Mouse (Mus musculus): Measurements from ENCODE around the gene Cdipt. TPM values are rescaled to one million over a fixed set of nuclear protein-coding genes. Genes with fewer than 3 reads are reported as not detected.

Gene Cdipt
- polyA plus RNA-seq (2012; rRNA removed) = 126 and 133 TPM in 2 replicates

DNA sequence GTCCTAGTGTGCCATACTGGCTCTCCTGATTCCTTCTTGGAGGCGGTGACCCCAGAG is at the start of gene Cdipt:
Cdipt (plus strand) TSS at position 22 of the 57 bp plus-strand sequence.

GRCm38 (mm10) chr7:126928384-126929037 is 47.2 kb upstream of the Cdipt start, which contains the start of gene Kctd13:
TSS of gene Kctd13 (plus strand) at chr7:126928879.

GRCm38 (mm10) chr7:126949403-126949792 is 26.3 kb upstream of the Cdipt start, which contains the start of gene Asphd1:
TSS of gene Asphd1 (minus strand) at chr7:126949582.

DNA sequence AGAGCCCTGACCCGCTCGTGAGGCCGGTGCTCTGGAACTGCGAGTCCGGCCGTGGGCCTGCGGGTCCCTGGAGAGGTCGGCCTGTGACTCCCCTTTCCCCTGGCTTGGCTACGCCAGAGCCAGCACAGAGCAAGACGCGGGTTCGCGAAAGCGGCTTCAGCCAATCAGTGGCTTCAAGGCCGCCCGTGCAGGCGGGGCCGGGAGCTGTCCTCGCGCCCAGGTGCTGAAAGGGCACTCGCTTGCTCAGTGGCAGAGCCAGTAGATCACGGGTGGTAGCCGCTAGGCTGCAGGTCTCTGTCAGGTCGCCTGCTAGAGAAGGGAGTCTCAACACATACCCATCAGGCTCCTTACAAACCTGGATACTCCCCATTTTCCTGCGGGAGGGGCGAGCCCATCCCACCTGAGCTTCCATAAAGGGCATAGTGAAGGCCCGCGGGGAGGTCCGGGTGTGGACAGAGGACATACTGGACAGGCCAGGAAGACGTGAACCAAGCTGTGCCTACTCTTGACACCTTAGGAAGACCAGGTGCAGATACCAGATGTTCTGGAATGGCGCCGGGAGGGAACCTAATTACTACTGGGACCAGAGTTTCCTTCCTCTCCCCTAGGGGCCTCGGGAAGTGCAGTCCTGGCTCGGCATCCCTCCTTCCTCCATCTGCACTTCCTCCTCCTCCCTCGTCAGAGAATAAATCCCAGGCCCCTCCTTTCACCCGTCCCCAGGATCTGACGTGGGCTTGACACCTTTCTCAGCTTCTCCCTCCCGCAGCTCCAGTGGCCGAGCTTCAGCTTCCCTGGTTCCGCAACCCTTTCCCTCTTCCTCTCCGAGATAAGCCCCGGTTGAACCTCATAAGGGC is 25.7 kb upstream of the Cdipt start, which contains the start of gene Sez6l2:
Sez6l2 (plus strand) TSS at position 771 of the 854 bp plus-strand sequence.

GRCm38 (mm10) chr7:126975950-126976866 is 494 bp downstream of the Cdipt start, which contains the start of gene Cdiptos:
TSS of gene Cdiptos (minus strand) at chr7:126976098.

DNA sequence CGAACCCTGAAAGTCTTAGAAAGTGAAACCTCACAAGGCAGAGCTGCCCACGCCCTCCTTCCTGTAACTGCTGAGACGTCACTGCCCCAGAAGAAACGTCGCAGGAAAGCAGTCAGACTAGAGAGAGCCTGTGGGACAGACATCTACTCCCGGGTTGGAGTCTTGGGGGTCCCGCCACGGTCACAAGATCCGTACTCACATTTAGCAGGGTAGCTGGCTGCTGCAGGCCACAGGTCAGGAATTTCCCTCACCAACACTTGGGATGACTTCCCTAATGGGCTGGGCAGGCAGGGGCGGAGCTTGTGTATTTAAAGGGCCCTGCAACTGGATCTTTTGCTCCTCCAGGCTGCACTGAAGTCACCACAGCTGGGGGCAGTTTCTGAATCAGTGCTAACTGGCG is 38.6 kb downstream of the Cdipt start, which contains the start of gene Mvp:
Mvp (minus strand) TSS at position 302 of the 400 bp plus-strand sequence.

DNA sequence TGATC is 40.6 kb downstream of the Cdipt start, which contains the start of gene Pagr1b:
Pagr1b (minus strand) TSS at position 4 of the 5 bp plus-strand sequence.

DNA sequence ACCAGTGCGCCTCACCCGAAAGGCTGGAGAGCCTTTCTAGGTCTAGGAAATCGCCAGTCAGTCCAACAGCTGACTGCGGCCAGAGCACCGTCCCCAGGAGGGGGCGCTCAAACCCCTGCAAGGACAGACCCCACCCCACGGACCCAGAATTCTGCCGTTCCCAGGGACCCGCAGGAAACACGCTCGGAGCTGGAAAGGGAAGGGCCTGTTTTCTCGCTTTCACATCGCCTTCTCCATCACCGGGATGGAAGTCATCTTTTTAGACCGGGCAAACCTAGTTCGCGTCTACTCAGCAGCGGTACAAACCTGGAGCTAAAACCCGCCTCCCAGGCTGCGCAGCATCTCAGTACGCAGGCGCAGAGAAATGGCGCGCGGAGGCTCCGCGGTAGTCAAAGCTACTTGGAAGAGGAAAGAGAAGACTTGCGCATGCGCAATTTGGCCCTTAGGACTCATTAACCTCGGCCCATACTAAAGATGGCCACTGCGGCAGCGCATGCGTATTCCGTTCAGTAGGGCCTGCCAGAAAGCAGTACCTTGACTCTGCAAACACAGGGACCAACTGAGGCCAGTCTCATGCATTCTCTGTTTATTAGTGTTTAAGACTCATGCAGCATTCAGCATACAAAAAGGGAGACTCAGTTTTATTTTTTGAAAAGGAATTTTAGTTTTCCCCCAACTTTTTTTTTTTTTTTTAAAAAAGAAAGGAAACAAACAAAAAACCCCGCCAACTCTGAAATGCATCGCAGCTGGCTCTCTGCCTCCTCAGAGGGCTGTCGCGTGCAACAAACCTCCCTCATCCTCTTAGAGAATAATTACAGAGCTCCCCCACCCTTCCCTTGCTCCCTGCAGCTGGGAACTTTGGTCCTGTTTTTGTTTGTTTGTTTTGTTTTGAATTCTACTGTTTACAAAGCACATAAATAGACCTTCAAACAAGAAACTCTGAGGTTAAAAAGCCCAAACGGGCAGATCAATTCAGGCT is 41.5 kb downstream of the Cdipt start, which contains the start of gene Pagr1a:
Pagr1a (minus strand) TSS at position 382 of the 979 bp plus-strand sequence.

GRCm38 (mm10) chr7:127020901-127021562 is 45.3 kb downstream of the Cdipt start, which contains the start of the genes Gm42742 and Prrt2:
TSS of gene Gm42742 (minus strand) at chr7:127021097.
TSS of gene Prrt2 (minus strand) at chr7:127021211.

GRCm38 (mm10) chr7:127026984-127027726 is 51.4 kb downstream of the Cdipt start, which contains the start of gene Maz:
TSS of gene Maz (minus strand) at chr7:127027037.

Other genes starting within 250 kb of the Cdipt start
- gene Mapk3, start 216.3 kb upstream of the Cdipt start, polyA plus RNA-seq (2012; rRNA removed) = 176 and 184 TPM in 2 replicates
- 10.8 and 13.6 TPM in 2 replicates for gene Gdpd3, start 209.6 kb upstream of the Cdipt start, polyA plus RNA-seq (2012; rRNA removed)
- gene Ypel3, start 199.0 kb upstream of the Cdipt start, polyA plus RNA-seq (2012; rRNA removed) = 193 and 202 TPM in 2 replicates
- 1.8 and 1.9 TPM in 2 replicates for gene Tbx6, start 194.4 kb upstream of the Cdipt start, polyA plus RNA-seq (2012; rRNA removed)
- 212 and 213 TPM in 2 replicates for gene Ppp4c, start 183.4 kb upstream of the Cdipt start, polyA plus RNA-seq (2012; rRNA removed)
- gene Fam57b, start 178.2 kb upstream of the Cdipt start, polyA plus RNA-seq (2012; rRNA removed) = 145 and 162 TPM in 2 replicates
- not detected in 2 replicates for gene 4930451I11Rik, start 144.3 kb upstream of the Cdipt start, polyA plus RNA-seq (2012; rRNA removed)
- 9.8 and 10.8 TPM in 2 replicates for gene Doc2a, start 128.5 kb upstream of the Cdipt start, polyA plus RNA-seq (2012; rRNA removed)
- gene Hirip3, start 113.9 kb upstream of the Cdipt start, polyA plus RNA-seq (2012; rRNA removed) = 94.8 and 104 TPM in 2 replicates
- gene Ino80e, start 113.5 kb upstream of the Cdipt start, polyA plus RNA-seq (2012; rRNA removed) = 82.6 and 86.4 TPM in 2 replicates
- gene Taok2, start 91.2 kb upstream of the Cdipt start, polyA plus RNA-seq (2012; rRNA removed) = 103 and 114 TPM in 2 replicates
- 30.6 and 32.0 TPM in 2 replicates for gene Tmem219, start 53.0 kb upstream of the Cdipt start, polyA plus RNA-seq (2012; rRNA removed)
- 88.9 and 93.8 TPM in 2 replicates for gene Kctd13, start 47.0 kb upstream of the Cdipt start, polyA plus RNA-seq (2012; rRNA removed)
- gene Asphd1, start 26.3 kb upstream of the Cdipt start, polyA plus RNA-seq (2012; rRNA removed) = 16.9 and 17.6 TPM in 2 replicates
- 72.8 and 76.2 TPM in 2 replicates for gene Sez6l2, start 25.4 kb upstream of the Cdipt start, polyA plus RNA-seq (2012; rRNA removed)
- gene Cdiptos, start 184 bp downstream of the Cdipt start, polyA plus RNA-seq (2012; rRNA removed) = 0.85 and 0.95 TPM in 2 replicates
- gene Mvp, start 38.7 kb downstream of the Cdipt start, polyA plus RNA-seq (2012; rRNA removed) = 3.9 and 5.7 TPM in 2 replicates
- gene Pagr1b, start 40.6 kb downstream of the Cdipt start, polyA plus RNA-seq (2012; rRNA removed) = 1.4 and 1.5 TPM in 2 replicates
- 15.3 and 18.9 TPM in 2 replicates for gene Pagr1a, start 41.4 kb downstream of the Cdipt start, polyA plus RNA-seq (2012; rRNA removed)
- gene Gm42742, start 45.2 kb downstream of the Cdipt start, polyA plus RNA-seq (2012; rRNA removed) = 111 and 124 TPM in 2 replicates
- gene Prrt2, start 45.3 kb downstream of the Cdipt start, polyA plus RNA-seq (2012; rRNA removed) = 54.6 and 70.1 TPM in 2 replicates
- 309 and 326 TPM in 2 replicates for gene Maz, start 51.1 kb downstream of the Cdipt start, polyA plus RNA-seq (2012; rRNA removed)
- 42.4 and 56.6 TPM in 2 replicates for gene Kif22, start 66.6 kb downstream of the Cdipt start, polyA plus RNA-seq (2012; rRNA removed)
- gene Zg16, start 111.4 kb downstream of the Cdipt start, polyA plus RNA-seq (2012; rRNA removed) = 0.10 TPM in 1 of 2 replicates, not detected in the other
- 2.1 TPM in 2 replicates for gene AI467606, start 115.4 kb downstream of the Cdipt start, polyA plus RNA-seq (2012; rRNA removed)
- 0.68 and 1.5 TPM in 2 replicates for gene Qprt, start 146.3 kb downstream of the Cdipt start, polyA plus RNA-seq (2012; rRNA removed)
- 0.10 and 0.19 TPM in 2 replicates for gene Spn, start 161.9 kb downstream of the Cdipt start, polyA plus RNA-seq (2012; rRNA removed)
- 139 and 140 TPM in 2 replicates for gene Cd2bp2, start 220.1 kb downstream of the Cdipt start, polyA plus RNA-seq (2012; rRNA removed)
- gene Tbc1d10b, start 232.6 kb downstream of the Cdipt start, polyA plus RNA-seq (2012; rRNA removed) = 55.6 and 59.0 TPM in 2 replicates
- gene Mylpf, start 233.0 kb downstream of the Cdipt start, polyA plus RNA-seq (2012; rRNA removed) = 4.0 and 196 TPM in 2 replicates

Data from central nervous system, embryonic 14 days (tissue).